Mouse (Mus musculus): ENCODE data around the gene Dzip1. TPM values are rescaled to one million over a fixed set of nuclear protein-coding genes. Genes with fewer than 3 reads are reported as not detected.

Dzip1 gene
- polyA plus RNA-seq, 1 experiment from 2014 or later: 40.0 TPM

GRCm38 (mm10) chr14:118931181-118931580, 5.9 kb upstream of the Dzip1 start:
- Histone ChIP-seq H3K36me3 (ENCODE audit: control insufficient read depth, insufficient read depth, low read length) (no peaks in the 10 kb centered on the region), H3K4me3 (ENCODE audit: low read depth, low read length) (no peak overlapping the region), H3K4me2 (replicated peaks; ENCODE audit: low read depth, low read length) (no peak overlapping the region), H3K9me3 (ENCODE audit: control insufficient read depth, low read length) (no peaks in the 10 kb centered on the region), H3K27me3 (ENCODE audit: control insufficient read depth, insufficient read depth, low read length) (no peaks in the 10 kb centered on the region), H3K4me1 (replicated peaks; ENCODE audit: control insufficient read depth, insufficient read depth, low read length) (no peaks in the 10 kb centered on the region), H3K27ac (ENCODE audit: low read depth, low read length) (no peak overlapping the region), H3K9ac (ENCODE audit: low read depth, low read length) (no peak overlapping the region)
- ATAC-seq (ENCODE audit: low FRiP score): no peak
- DNase-seq (ENCODE audit: low spot score): no peak
- 68% methylated on average over 2 of the region's 2 CpGs for WGBS

GRCm38 (mm10) chr14:118930777-118931176, 5.5 kb upstream of the Dzip1 start:
- no peaks in the 10 kb centered on the region for H3K27me3 ChIP-seq (ENCODE audit: control insufficient read depth, insufficient read depth, low read length)
- H3K27ac ChIP-seq (ENCODE audit: low read depth, low read length): no peak overlapping the region
- no peak for ATAC-seq (ENCODE audit: low FRiP score)
- no peak overlapping the region for H3K4me2 ChIP-seq (replicated peaks; ENCODE audit: low read depth, low read length)
- DNase-seq (ENCODE audit: low spot score): no peak
- H3K4me3 ChIP-seq (ENCODE audit: low read depth, low read length): no peak overlapping the region
- H3K9me3 ChIP-seq (ENCODE audit: control insufficient read depth, low read length): no peaks in the 10 kb centered on the region
- 70% methylated on average over 2 of the region's 2 CpGs for WGBS
- no peaks in the 10 kb centered on the region for H3K36me3 ChIP-seq (ENCODE audit: control insufficient read depth, insufficient read depth, low read length)
- H3K4me1 ChIP-seq (replicated peaks; ENCODE audit: control insufficient read depth, insufficient read depth, low read length): no peaks in the 10 kb centered on the region
- H3K9ac ChIP-seq (ENCODE audit: low read depth, low read length): no peak overlapping the region

- Histone ChIP-seq H3K4me1 (replicated peaks; ENCODE audit: control insufficient read depth, insufficient read depth, low read length) (no peaks in the 10 kb centered on the region), H3K9me3 (ENCODE audit: control insufficient read depth, low read length) (no peaks in the 10 kb centered on the region), H3K4me3 (ENCODE audit: low read depth, low read length) (no peak overlapping the region), H3K4me2 (replicated peaks; ENCODE audit: low read depth, low read length) (no peak overlapping the region), H3K9ac (ENCODE audit: low read depth, low read length) (no peak overlapping the region), H3K27me3 (ENCODE audit: control insufficient read depth, insufficient read depth, low read length) (no peaks in the 10 kb centered on the region), H3K36me3 (ENCODE audit: control insufficient read depth, insufficient read depth, low read length) (no peaks in the 10 kb centered on the region), H3K27ac (ENCODE audit: low read depth, low read length) (no peak overlapping the region)
- 88% methylated on average over 2 of the region's 2 CpGs for WGBS
- ATAC-seq (ENCODE audit: low FRiP score) (no peak), DNase-seq (ENCODE audit: low spot score) (no peak)
These were observed 4.5 kb upstream of the Dzip1 start for GRCm38 (mm10) chr14:118929779-118930178.

GRCm38 (mm10) chr14:118928565-118928964, 3.3 kb upstream of the Dzip1 start:
- H3K9ac ChIP-seq (ENCODE audit: low read depth, low read length): no peak overlapping the region
- no peak overlapping the region for H3K4me3 ChIP-seq (ENCODE audit: low read depth, low read length)
- no peaks in the 10 kb centered on the region for H3K36me3 ChIP-seq (ENCODE audit: control insufficient read depth, insufficient read depth, low read length)
- H3K4me1 ChIP-seq (replicated peaks; ENCODE audit: control insufficient read depth, insufficient read depth, low read length): no peaks in the 10 kb centered on the region
- no peak overlapping the region for H3K27ac ChIP-seq (ENCODE audit: low read depth, low read length)
- H3K4me2 ChIP-seq (replicated peaks; ENCODE audit: low read depth, low read length): no peak overlapping the region
- H3K9me3 ChIP-seq (ENCODE audit: control insufficient read depth, low read length): no peaks in the 10 kb centered on the region
- 87% methylated on average over 3 of the region's 3 CpGs for WGBS
- DNase-seq (ENCODE audit: low spot score) (no peak), ATAC-seq (ENCODE audit: low FRiP score) (no peak)
- no peaks in the 10 kb centered on the region for H3K27me3 ChIP-seq (ENCODE audit: control insufficient read depth, insufficient read depth, low read length)

GRCm38 (mm10) chr14:118922667-118923184, 2.5 kb downstream of the Dzip1 start:
- Histone ChIP-seq H3K27me3 (ENCODE audit: control insufficient read depth, insufficient read depth, low read length) (0 out of 2 replicates have a peak, but pooled peaks cover 3% of the 10 kb centered on the region), H3K4me2 (replicated peaks; ENCODE audit: low read depth, low read length) (peak overlapping the region; percentile 88), H3K4me1 (replicated peaks; ENCODE audit: control insufficient read depth, insufficient read depth, low read length) (peaks cover 7% of the 10 kb centered on the region; the same call in 1 of the 2 replicates), H3K27ac (ENCODE audit: low read depth, low read length) (no peak overlapping the region), H3K36me3 (ENCODE audit: control insufficient read depth, insufficient read depth, low read length) (no peaks in the 10 kb centered on the region), H3K9ac (ENCODE audit: low read depth, low read length) (peak overlapping the region; percentile 51), H3K4me3 (ENCODE audit: low read depth, low read length) (peak overlapping the region; percentile 38), H3K9me3 (ENCODE audit: control insufficient read depth, low read length) (no peaks in the 10 kb centered on the region)
- DNase-seq (ENCODE audit: low spot score): peak; percentile 74
- under 1% methylated on average over 45 of the region's 47 CpGs for WGBS
- peak; percentile 49 for ATAC-seq (ENCODE audit: low FRiP score)

- ATAC-seq (ENCODE audit: low FRiP score) (no peak), DNase-seq (ENCODE audit: low spot score) (no peak)
- no peak overlapping the region for H3K27ac ChIP-seq (ENCODE audit: low read depth, low read length)
- peak overlapping the region; percentile 51 for H3K9ac ChIP-seq (ENCODE audit: low read depth, low read length)
- H3K4me2 ChIP-seq (replicated peaks; ENCODE audit: low read depth, low read length): peak overlapping the region; percentile 88
- WGBS: 26% methylated on average over 22 of the region's 22 CpGs
- H3K27me3 ChIP-seq (ENCODE audit: control insufficient read depth, insufficient read depth, low read length): 0 out of 2 replicates have a peak, but pooled peaks cover 3% of the 10 kb centered on the region
- H3K9me3 ChIP-seq (ENCODE audit: control insufficient read depth, low read length): no peaks in the 10 kb centered on the region
- peaks cover 7% of the 10 kb centered on the region; the same call in 1 of the 2 replicates for H3K4me1 ChIP-seq (replicated peaks; ENCODE audit: control insufficient read depth, insufficient read depth, low read length)
- peak overlapping the region; percentile 38 for H3K4me3 ChIP-seq (ENCODE audit: low read depth, low read length)
- H3K36me3 ChIP-seq (ENCODE audit: control insufficient read depth, insufficient read depth, low read length): no peaks in the 10 kb centered on the region
These were observed 3.0 kb downstream of the Dzip1 start for GRCm38 (mm10) chr14:118922251-118922650.

- Histone ChIP-seq H3K9ac (ENCODE audit: low read depth, low read length) (no peak overlapping the region), H3K36me3 (ENCODE audit: control insufficient read depth, insufficient read depth, low read length) (no peaks in the 10 kb centered on the region), H3K9me3 (ENCODE audit: control insufficient read depth, low read length) (no peaks in the 10 kb centered on the region), H3K27ac (ENCODE audit: low read depth, low read length) (no peak overlapping the region), H3K27me3 (ENCODE audit: control insufficient read depth, insufficient read depth, low read length) (0 out of 2 replicates have a peak, but pooled peaks cover 3% of the 10 kb centered on the region), H3K4me1 (replicated peaks; ENCODE audit: control insufficient read depth, insufficient read depth, low read length) (peaks cover 7% of the 10 kb centered on the region; the same call in 1 of the 2 replicates), H3K4me3 (ENCODE audit: low read depth, low read length) (no peak overlapping the region), H3K4me2 (replicated peaks; ENCODE audit: low read depth, low read length) (no peak overlapping the region)
- 62% methylated on average over 7 of the region's 7 CpGs for WGBS
- DNase-seq (ENCODE audit: low spot score) (no peak), ATAC-seq (ENCODE audit: low FRiP score) (no peak)
These were observed 4.6 kb downstream of the Dzip1 start for GRCm38 (mm10) chr14:118920654-118921053.

GRCm38 (mm10) chr14:118919025-118919424, 6.2 kb downstream of the Dzip1 start:
- Histone ChIP-seq H3K27ac (ENCODE audit: low read depth, low read length) (no peak overlapping the region), H3K4me1 (replicated peaks; ENCODE audit: control insufficient read depth, insufficient read depth, low read length) (peaks cover 7% of the 10 kb centered on the region; the same call in 1 of the 2 replicates), H3K36me3 (ENCODE audit: control insufficient read depth, insufficient read depth, low read length) (0 out of 2 replicates have a peak, but pooled peaks cover 2% of the 10 kb centered on the region), H3K4me2 (replicated peaks; ENCODE audit: low read depth, low read length) (no peak overlapping the region), H3K9me3 (ENCODE audit: control insufficient read depth, low read length) (no peaks in the 10 kb centered on the region), H3K27me3 (ENCODE audit: control insufficient read depth, insufficient read depth, low read length) (0 out of 2 replicates have a peak, but pooled peaks cover 3% of the 10 kb centered on the region), H3K9ac (ENCODE audit: low read depth, low read length) (no peak overlapping the region), H3K4me3 (ENCODE audit: low read depth, low read length) (no peak overlapping the region)
- ATAC-seq (ENCODE audit: low FRiP score): peak; percentile 37; the same call in 1 of the 2 replicates
- WGBS: 72% methylated on average over 8 of the region's 8 CpGs
- DNase-seq (ENCODE audit: low spot score): peak; percentile 44

GRCm38 (mm10) chr14:118913651-118914050, 11.6 kb downstream of the Dzip1 start:
- DNase-seq (ENCODE audit: low spot score): no peak
- Histone ChIP-seq H3K4me2 (replicated peaks; ENCODE audit: low read depth, low read length) (no peak overlapping the region), H3K36me3 (ENCODE audit: control insufficient read depth, insufficient read depth, low read length) (peaks cover 7% of the 10 kb centered on the region; the same call in 1 of the 2 replicates), H3K27me3 (ENCODE audit: control insufficient read depth, insufficient read depth, low read length) (no peaks in the 10 kb centered on the region), H3K4me3 (ENCODE audit: low read depth, low read length) (no peak overlapping the region), H3K9me3 (ENCODE audit: control insufficient read depth, low read length) (no peaks in the 10 kb centered on the region), H3K4me1 (replicated peaks; ENCODE audit: control insufficient read depth, insufficient read depth, low read length) (no peaks in the 10 kb centered on the region), H3K27ac (ENCODE audit: low read depth, low read length) (no peak overlapping the region), H3K9ac (ENCODE audit: low read depth, low read length) (no peak overlapping the region)
- WGBS: 76% methylated on average over 5 of the region's 5 CpGs
- ATAC-seq (ENCODE audit: low FRiP score): no peak

Data from hindbrain, embryonic 11.5 days (tissue).